Mouse (Mus musculus) ovary, postnatal 10 days (tissue): ENCODE results near the gene Fcrl6.

Source experiments
- DNase-seq: peaks from one replicate; pipeline ENCODE4 v3.0.0; 2022; ENCODE audit warnings: low spot score

Fcrl6 gene

GRCm38 (mm10) chr1:172602326-172602725, at the start of gene Fcrl6:
Fcrl6 (minus strand) TSS chr1:172602551.
- no peak for DNase-seq

DNA sequence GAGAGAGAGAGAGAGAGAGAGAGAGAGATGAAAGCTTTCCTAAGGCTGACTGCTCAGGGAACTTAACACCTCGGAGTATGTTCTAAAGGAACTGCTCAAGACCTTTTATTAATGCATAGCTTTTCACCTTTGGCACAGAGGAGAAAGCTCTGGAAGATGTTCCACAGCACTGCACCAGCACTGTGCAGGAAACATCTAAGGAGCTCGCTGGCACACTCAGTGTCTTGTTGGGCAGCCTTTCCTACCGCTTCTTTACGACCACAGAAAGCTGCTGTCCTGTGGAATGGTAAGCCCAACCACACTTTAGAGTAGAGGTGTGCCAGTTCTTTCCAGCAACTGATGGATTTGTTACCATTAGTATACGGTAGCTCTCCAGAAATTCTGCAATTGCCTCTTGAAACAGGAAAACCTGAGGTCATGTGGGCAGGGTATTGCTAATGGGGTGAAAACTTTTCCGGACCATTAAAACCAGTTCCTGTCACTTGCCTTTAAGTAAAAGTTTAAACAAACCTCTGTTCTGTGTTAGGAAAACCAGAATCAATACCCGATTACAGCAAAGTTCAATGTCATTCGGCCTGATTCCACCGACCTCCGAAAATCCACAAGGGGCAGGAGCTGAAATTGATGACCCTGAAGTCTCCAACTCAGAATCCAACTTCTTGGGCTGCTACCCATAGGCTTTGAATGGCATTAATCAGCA, 49.1 kb upstream of the Fcrl6 start:
- no peak for DNase-seq

GRCm38 (mm10) chr1:172650519-172651287, 48.4 kb upstream of the Fcrl6 start:
- DNase-seq, result no peak

DNA sequence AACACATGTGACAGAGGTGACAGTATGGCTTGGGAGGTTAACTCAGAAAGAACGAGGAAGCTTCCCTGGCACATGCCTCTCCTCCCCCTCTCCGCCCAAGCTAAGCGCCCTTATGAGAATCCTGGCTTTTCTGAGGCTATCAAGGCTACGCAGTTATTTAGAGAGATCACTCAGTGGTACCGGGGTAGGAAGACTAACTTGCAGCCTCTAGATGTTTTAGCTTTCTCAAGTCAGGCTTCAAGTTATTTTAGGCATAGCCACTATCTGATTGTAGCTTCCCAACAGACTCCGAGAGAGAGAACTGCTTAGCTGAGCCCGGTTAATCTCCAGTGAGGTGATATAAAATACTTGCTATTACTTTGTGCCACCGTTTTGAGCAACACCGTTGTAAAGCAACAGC, 47.0 kb upstream of the Fcrl6 start:
- no peak for DNase-seq

GRCm38 (mm10) chr1:172647236-172647635, 44.9 kb upstream of the Fcrl6 start:
- no peak for DNase-seq

- no peak for DNase-seq
Measured at GRCm38 (mm10) chr1:172638781-172639180, 36.4 kb upstream of the Fcrl6 start.

- no peak for DNase-seq
Measured at GRCm38 (mm10) chr1:172637801-172638200, 35.5 kb upstream of the Fcrl6 start.

DNA sequence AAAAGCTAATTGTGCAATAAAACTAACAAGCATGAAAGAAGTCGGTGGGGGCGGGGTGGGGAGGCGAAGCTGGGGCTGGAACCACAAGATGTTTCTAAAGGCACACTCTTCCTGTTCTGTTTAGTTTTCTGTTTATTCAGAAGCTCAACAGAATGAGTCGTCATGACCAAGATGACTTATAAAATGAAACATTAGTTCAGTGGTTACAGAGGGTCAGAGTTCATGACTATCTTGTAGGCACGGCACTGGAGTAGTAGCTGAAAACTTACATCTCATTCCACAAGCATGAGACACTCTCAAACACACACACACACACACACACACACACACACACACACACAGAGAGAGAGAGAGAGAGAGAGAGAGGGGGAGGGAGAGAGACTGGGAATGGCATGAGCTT, 33.9 kb upstream of the Fcrl6 start:
- DNase-seq, result no peak

GRCm38 (mm10) chr1:172635258-172635657, 32.9 kb upstream of the Fcrl6 start:
- DNase-seq, result no peak

GRCm38 (mm10) chr1:172634136-172634535, 31.8 kb upstream of the Fcrl6 start:
- DNase-seq, result no peak

DNA sequence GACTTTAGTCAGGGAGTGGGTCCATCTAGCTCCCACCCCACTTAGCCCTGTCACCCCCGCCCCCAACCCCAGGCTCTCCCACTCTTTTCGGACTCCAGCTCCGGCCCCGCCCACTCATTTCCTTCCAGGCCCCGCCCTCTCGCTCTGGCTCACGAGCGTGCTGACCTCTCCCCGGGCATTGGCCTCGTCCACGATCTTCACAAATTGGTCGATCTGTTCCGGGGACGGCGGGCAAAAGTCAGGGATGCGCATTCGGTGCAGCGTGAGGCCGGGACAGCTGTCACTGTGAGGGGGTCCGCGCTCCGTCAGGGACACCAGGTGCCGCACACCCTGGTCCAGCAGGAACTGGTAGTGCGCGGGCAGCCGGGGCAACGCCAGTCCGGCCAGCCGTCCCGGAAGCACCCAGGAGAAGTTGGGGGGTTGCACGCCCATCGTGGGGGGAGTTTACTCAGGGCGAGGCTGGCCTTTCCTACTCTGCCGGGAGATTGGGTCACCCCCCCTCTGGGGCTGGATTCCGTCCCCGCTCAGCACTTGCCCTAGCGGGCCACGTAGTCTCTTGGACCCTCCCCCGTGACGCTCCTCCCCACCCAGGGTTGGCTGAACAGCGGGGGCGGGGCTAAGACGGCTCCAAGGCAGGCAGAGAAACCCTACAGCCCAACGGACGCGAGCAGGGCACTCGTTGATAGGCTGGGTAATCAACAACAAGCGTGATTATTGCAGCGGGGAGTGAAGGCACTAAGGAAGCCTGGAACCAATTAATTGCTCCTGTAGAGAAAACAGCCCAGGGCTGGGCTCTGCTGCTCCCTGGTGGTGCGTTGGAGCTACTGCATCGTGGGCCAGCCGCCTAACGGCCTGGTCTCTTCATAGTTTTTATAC, 30.3 kb upstream of the Fcrl6 start, which contains the start of gene Dusp23:
Gene Dusp23, minus strand, starts transcription at position 512 of the 876 bp plus-strand sequence.
- DNase-seq, result peak; percentile 87

- DNase-seq, result no peak
Measured at GRCm38 (mm10) chr1:172631721-172632120, 29.4 kb upstream of the Fcrl6 start.

DNA sequence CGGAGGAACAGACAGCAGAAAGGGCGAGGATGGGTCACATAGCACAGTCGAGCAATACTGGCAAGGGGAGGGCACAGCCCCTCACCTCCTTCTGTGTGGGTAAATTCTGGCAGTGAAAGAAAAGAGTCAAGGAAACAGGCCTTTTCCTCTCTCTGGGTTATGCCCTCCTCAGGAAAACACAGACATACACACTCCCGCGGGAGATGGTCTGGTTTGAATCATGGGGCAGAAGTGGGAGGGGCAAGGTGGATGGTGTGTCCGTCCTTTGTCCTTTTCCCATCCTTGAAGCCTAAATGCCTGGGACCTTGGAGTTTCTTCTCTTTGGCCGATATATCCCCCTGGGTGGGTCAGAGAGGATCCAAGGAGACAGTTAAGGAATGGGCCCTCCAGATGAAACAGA, 27.5 kb upstream of the Fcrl6 start:
- DNase-seq, result no peak

DNA sequence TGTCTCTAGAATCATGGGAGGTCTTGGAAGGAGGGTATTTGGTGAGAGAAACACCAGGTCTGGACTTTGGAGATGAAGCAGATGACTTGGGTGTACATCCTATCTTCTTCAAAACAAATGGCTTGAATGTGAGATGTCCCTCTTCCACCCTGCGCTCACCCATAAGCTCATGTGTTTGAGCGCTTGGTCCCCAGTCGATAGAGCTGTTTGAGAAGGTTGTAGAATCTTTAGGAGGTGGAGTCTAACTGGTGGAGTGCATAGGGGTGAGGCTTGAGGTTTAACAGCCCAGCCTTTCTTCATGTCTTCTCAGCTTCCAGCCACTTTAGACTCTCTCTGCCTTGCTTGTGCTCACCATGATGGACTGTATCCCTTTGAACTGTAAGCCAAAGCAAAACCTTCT, 24.0 kb upstream of the Fcrl6 start:
- no peak for DNase-seq

DNA sequence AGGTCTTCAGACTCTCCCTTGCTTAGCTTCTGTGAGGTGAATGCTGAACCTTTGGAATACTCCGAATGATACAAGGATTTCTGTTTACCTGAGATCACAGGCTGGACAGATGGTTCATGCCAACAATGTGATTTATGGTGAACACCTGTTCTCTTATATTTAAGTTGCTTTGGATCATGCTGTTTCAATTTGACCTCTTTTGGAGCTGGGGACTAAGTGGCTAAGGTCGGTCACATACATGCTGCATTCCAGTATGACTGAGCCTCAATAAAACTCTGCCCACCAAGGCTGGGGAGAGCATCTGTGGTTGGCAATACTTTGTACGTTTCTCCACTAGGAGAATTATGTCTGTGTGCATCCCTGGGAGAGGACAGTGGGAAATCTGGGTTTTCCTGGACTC, 21.7 kb upstream of the Fcrl6 start:
- no peak for DNase-seq

DNA sequence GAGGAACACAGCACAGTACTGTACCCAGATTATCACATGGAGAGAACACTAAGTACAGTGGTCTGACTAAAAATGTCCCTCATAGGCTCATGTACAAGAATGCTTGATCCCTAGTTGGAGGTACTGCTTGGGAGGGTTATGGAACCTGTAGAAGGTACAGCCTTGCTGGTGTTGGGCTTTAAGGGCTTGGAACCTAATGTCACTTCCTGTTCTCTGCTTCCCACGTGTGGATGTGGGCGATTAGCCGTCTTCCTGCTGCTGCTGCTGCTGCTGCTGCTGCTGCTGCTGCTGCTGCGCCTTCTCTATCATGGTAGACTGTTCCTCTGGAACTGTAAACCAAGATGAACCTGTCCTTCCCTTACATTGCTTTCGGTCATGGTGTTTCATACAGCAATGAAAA, 21.2 kb upstream of the Fcrl6 start:
- no peak for DNase-seq

GRCm38 (mm10) chr1:172619235-172619634, 16.9 kb upstream of the Fcrl6 start:
- peak; percentile 46 for DNase-seq

- no peak for DNase-seq
Measured at GRCm38 (mm10) chr1:172618141-172618540, 15.8 kb upstream of the Fcrl6 start.

DNA sequence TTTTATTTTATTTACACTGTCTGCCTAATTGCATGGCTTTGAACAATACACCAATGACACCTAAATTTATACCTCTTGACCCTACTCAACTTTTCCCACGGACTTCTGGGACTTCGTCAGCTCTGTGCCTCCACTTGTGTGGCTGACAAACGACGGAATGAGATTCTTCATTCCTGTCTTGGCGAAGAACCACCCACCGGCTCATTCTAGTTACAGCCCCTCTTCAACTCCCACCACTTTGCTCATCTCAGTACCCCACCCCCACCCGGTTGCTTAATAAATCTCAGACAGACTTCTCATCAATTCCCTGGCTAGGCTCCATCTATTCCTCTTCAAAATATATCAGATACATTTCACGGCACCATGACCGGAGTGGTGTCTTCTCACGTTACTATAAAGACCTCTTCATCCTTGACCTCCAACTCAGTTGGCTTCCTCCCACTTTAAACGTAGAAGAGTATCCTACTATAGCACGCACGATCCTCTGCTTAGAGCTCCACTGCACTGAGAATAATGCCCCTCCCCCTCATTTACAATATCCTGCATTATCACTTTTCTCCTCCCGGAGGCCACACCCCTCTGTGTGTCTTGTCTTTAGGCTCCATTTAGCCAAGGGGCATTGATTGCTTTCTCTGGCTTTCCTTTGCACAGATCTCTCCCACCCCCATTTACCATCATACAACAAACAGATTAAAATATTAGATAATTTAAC, 15.2 kb upstream of the Fcrl6 start:
- no peak for DNase-seq

DNA sequence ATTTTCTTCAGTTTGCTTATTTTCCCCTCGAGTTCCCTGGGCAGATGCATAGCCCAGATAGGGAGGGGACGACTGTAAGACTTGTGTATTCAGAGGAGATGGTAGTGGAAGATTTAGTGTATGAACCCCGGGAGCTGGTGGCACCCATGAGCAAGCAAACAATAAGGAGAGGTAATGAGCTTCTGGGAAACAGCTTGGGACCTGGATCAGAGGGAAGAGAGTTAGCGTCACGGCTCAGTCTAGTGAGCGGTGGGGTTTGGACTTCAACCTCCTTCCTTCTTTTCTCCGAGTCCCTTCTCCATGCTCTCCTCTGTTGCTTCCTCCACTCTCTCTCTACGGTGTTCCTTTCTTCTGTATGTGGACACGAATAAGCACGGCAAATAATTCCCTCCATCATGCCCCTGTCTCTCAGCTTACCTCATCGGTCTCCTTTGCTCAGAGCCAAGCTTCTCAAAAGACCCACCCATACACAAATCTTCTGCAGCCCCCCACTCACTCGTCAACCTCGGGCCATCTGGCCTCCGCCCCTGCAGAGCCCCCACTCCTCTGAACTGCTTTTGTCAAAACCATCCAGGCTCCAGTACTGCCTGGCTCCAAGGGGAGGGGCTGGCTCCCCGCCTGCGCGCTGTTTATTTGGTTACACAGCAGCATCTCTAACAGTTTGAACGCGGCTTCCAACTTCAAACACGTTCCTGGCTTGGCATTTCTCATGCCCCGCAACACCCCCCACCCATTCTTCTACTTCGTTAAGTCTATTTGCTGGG, 14.4 kb upstream of the Fcrl6 start:
- no peak for DNase-seq

DNA sequence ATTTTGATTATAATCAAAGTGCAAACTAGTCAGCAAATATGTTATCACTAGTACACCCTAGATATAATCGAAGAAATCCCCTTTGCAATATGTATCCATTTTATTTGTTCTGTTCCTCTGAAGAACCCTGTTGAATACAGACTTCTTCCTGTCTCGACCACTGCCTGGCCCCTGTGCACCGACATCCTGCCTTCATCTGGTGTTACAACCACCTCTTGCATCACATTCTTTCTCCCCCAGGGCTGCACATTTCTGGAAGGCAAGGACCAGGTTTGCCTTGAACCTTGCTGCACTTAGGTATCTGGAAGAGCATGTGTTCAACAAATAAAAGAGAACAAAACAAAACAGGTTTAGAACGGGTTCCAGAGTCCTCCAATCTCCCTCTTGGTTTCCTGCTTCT, 13.1 kb upstream of the Fcrl6 start:
- no peak for DNase-seq
